Mouse (Mus musculus) C3H10T1/2 (cell line): ENCODE data around the gene Gmppb. TPM values are rescaled to one million over a fixed set of nuclear protein-coding genes. Genes with fewer than 3 reads are reported as not detected.

Experiments
- polyA plus RNA-seq, 2 experiments: library from polyadenylated mRNA; unstranded; fragments of >200 nt; fragmentation: generic; extraction: Trizol; gene quantifications; one replicate each; pipeline ENCODE4 v1.2.1; 2012; ENCODE audit warnings: missing spikeins in 2 of 2

The Gmppb gene
- polyA plus RNA-seq: 10 to 100 TPM; 14.7 to 20.6 TPM

DNA sequence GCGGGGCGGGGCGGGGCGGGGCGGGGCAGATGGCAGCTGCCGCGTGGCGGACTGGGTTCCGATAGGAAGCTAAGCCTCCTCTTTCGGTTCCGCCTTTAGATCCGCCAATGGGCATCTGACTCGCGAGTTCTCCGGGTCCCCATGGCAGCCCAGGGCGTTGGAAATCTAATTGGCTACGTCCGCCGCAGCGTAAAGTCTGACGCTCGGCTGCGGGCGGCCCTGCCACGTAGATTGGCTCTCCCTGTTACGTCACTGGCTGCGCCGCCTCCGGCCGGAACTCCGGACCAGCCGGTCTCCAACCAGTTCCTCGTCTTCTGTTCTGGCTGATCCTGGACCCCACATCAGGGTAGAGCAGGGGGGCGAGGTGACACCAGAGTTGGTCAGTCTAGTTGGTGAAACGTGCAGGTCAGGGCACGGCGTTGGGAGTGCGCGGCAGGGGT lies at the start of gene Gmppb:
Gene Gmppb (plus strand): TSS at position 227 of the 440 bp plus-strand sequence.

DNA sequence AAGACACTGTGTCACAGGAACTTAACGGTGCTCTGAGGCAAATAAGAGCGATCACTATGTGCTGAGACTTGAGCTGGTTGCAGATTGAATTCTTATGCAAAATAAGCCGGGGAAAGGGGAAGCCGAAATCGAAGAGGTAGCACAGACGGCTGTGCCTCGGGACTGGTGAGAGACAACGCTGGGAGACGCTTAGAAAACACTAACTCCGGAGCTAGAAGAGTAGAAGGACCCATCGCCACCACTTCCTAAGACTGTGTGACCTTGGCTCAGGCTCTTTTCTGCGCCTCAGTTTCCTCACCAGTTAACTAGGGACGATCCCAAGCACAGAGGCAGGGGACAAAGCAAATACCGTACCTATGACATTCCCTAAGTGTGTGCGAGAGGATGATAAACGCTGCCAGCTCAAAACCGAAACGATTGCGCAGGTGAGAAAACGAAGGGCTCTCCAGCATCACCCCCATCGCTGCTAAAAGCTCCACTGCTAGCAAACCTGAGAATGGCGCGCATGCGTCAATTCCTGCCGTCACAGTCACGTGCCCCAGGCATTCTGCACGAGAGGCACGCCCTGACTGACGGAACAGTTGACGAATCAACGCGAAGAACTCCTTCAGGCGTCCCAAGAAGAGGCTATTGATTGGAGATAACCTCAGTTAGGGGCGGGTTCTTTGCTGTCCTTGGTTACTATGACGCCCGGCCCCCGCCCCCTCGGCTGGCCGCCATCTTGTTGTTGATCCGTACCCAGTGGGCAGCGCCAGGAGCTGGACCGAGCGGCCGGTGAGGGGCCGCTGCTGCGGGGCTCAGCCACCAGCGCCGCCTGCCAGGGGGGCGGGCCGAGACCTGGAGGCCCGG lies 46.9 kb upstream of the Gmppb start, which contains the start of gene Ip6k1:
Gene Ip6k1 (plus strand): TSS at position 580 of the 849 bp plus-strand sequence.

DNA sequence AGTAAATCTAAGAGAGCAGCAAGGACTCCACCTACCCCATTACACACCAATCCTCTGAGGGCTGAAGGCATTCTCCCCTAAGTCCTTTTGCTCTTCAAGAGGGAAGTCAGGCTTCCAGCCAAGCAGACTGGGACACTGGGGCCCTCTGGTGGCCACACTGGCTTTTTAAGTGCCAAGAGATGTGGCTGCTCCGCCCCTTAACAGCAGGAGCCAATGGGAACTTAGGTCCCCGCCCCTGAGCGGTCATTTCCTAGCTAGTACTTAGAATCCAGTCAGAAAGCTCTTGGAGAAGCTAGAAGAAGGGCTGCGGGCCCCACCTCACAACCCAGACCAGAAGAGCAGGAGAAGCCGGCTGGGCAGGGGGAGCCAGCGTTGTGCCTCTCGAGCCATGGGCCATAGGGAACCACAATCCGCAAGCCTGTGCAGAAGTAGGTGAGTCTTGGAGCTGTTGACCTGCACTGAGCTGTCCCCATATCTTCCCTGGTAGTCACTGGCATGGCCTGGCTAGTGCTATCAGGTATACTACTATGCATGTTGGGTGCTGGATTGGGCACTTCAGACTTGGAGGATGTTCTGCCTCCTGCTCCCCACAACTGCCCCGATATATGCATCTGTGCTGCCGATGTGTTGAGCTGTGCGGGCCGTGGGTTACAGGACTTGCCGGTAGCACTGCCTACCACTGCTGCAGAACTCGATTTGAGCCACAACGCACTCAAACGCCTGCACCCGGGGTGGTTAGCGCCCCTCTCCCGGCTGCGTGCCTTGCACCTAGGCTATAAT lies 4.0 kb downstream of the Gmppb start, which contains the start of gene Amigo3:
Gene Amigo3 (plus strand): TSS at position 275 of the 780 bp plus-strand sequence.

DNA sequence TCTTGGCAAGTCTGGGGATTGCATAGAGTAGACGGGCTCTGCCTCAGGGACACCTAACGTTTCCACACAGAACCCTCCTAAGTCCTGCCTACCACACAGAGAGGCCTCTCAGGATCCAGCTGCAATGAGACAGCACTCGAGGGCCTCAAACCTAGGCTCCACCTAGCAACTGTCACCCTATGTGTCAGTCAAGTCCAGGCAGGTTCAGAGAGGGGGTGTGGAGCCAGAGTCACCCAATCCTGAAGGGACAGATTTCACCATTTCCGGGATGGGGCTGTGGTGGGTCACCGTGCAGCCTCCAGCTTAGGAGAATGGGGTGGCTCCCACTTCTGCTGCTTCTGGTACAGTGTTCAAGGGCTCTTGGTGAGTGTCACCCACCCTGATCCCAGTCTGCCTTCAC lies 31.1 kb downstream of the Gmppb start, which contains the start of gene Mst1:
Gene Mst1 (plus strand): TSS at position 269 of the 400 bp plus-strand sequence.

DNA sequence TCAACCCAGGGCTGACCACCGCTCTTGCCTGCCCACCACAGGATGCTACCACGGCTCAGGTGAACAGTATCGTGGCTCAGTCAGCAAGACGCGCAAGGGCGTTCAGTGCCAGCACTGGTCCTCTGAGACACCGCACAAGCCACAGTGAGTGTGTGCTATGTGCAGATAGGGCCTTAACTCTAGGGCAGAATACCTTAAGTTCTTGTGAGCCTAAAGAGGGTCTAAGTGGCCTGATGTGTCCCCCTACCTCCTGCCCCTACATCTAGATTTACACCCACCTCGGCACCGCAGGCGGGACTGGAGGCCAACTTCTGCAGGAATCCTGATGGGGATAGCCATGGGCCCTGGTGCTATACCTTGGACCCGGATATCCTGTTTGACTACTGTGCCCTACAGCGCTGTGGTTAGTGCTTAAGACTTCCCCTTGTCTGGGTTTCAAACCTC lies 34.0 kb downstream of the Gmppb start, which contains the start of gene Rnf123:
Gene Rnf123 (minus strand): TSS at position 359 of the 444 bp plus-strand sequence.

DNA sequence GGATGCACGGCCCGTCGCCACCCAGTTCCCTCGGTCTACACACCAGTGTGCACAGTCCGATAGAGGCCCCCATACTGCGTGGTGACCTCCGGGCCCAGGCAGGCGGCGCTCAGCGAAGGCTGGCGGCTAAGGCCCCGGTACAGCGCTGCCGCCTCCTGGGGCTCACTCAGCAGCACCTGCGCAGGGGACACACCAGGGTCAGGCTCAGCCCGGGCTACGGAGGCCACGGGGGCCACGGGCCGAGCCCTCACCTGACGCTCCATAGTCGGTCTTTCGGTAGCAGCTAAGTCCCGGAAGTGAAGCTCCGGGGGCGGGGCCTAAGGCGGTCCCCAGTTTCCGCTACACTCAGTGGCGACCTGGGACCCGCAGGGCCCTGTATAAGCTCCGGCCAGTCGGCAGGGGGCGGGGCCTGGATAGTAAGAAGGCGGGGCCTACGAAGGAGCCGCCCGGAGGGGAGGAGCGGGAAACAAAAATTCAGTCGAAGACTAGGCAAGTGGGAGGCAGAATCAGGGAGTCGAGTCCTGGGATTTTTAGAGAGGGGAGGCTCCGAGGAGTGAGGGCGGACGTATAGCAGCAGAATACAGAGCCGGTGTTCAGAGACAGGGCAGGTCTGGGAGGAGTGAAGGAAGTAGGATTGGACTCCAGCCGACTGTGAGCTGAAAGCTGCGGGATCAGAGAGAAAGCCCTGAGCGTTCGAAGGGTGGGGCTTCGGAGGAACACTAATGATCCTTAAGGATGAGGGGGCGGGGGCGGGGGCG lies 45.3 kb downstream of the Gmppb start, which contains the start of gene Apeh:
Gene Apeh (minus strand): TSS at position 423 of the 758 bp plus-strand sequence.

Other genes starting within 250 kb of the Gmppb start
- 10 to 100 TPM in 1 of 2 experiments, 1 to 10 TPM in 1; 1.3 to 11.3 TPM for gene Rbm6, start 176.0 kb upstream of the Gmppb start, polyA plus RNA-seq
- gene Mon1a, start 161.1 kb upstream of the Gmppb start, polyA plus RNA-seq: 10 to 100 TPM; 12.1 to 12.4 TPM
- under 1 TPM; 0.01 to 0.37 TPM for gene Mst1r, start 142.4 kb upstream of the Gmppb start, polyA plus RNA-seq
- gene Actl11, start 120.8 kb upstream of the Gmppb start, polyA plus RNA-seq: not detected
- not detected for gene Camkv, start 113.6 kb upstream of the Gmppb start, polyA plus RNA-seq
- gene Traip, start 99.1 kb upstream of the Gmppb start, polyA plus RNA-seq: 10 to 100 TPM in 1 of 2 experiments, 1 to 10 TPM in 1; 6.0 to 11.0 TPM
- gene Uba7, start 73.7 kb upstream of the Gmppb start, polyA plus RNA-seq: 10 to 100 TPM in 1 of 2 experiments, 1 to 10 TPM in 1; 1.4 to 20.0 TPM
- not detected for gene Gm20661, start 66.2 kb upstream of the Gmppb start, polyA plus RNA-seq
- 10 to 100 TPM in 1 of 2 experiments, 1 to 10 TPM in 1; 5.8 to 11.8 TPM for gene Inka1, start 63.4 kb upstream of the Gmppb start, polyA plus RNA-seq
- gene Cdhr4, start 56.7 kb upstream of the Gmppb start, polyA plus RNA-seq: under 1 TPM in 1 of 2 experiments, not detected in 1; 0.40 TPM
- under 1 TPM; 0.15 to 0.91 TPM for gene Gm20662, start 52.9 kb upstream of the Gmppb start, polyA plus RNA-seq
- 10 to 100 TPM; 20.1 to 64.7 TPM for gene Ip6k1, start 46.7 kb upstream of the Gmppb start, polyA plus RNA-seq
- gene Amigo3, start 3.9 kb downstream of the Gmppb start, polyA plus RNA-seq: 1 to 10 TPM in 1 of 2 experiments, under 1 TPM in 1; 0.61 to 3.6 TPM
- gene Mst1, start 31.2 kb downstream of the Gmppb start, polyA plus RNA-seq: under 1 TPM; 0.05 to 0.18 TPM
- gene Rnf123, start 34.1 kb downstream of the Gmppb start, polyA plus RNA-seq: 10 to 100 TPM; 15.3 to 28.3 TPM
- gene Apeh, start 45.4 kb downstream of the Gmppb start, polyA plus RNA-seq: 10 to 100 TPM; 82.7 to 98.4 TPM
- gene Bsn, start 141.1 kb downstream of the Gmppb start, polyA plus RNA-seq: under 1 TPM; 0.13 to 0.14 TPM
- gene Dag1, start 214.7 kb downstream of the Gmppb start, polyA plus RNA-seq: 10 to 100 TPM in 1 of 2 experiments, 1 to 10 TPM in 1; 8.1 to 96.8 TPM
- 10 to 100 TPM in 1 of 2 experiments, 1 to 10 TPM in 1; 8.9 to 63.2 TPM for gene Nicn1, start 241.2 kb downstream of the Gmppb start, polyA plus RNA-seq
- gene Amt, start 247.6 kb downstream of the Gmppb start, polyA plus RNA-seq: 1 to 10 TPM in 1 of 2 experiments, under 1 TPM in 1; 0.23 to 6.4 TPM